Mouse (Mus musculus) myocyte (in vitro differentiated cells): Measurements from ENCODE around the gene Bud13. TPM values are rescaled to one million over a fixed set of nuclear protein-coding genes. Genes with fewer than 3 reads are reported as not detected.

ENCODE experiments used
- H3K27me3 ChIP-seq: one replicate; pipeline ENCODE4 v1.6.1; 2011; ENCODE audit not compliant: control insufficient read depth, insufficient read depth, insufficient read length
- H3K36me3 ChIP-seq: one replicate; pipeline ENCODE4 v1.6.1; 2011; ENCODE audit not compliant: control insufficient read depth, insufficient read depth
- H3K4me2 ChIP-seq: one replicate; pipeline ENCODE4 v1.6.1; 2011; ENCODE audit warnings: low read depth, control low read depth
- H3K4me3 ChIP-seq: one replicate; pipeline ENCODE4 v1.5.1; 2011; ENCODE audit warnings: mild to moderate bottlenecking, control low read depth, moderate library complexity
- H3K79me2 ChIP-seq: one replicate; pipeline ENCODE4 v1.6.1; 2011; ENCODE audit not compliant: control insufficient read depth, insufficient read depth
- H3ac ChIP-seq: one replicate; pipeline ENCODE4 v1.6.1; 2011; ENCODE audit not compliant: control insufficient read depth, insufficient read length
- CEBPB ChIP-seq: IDR thresholded peaks from 2 replicates; pipeline ENCODE4 v1.6.1; 2011; ENCODE audit warnings: mild to moderate bottlenecking, moderate library complexity; ENCODE audit not compliant: poor library complexity, insufficient read depth, severe bottlenecking
- E2F4 ChIP-seq: IDR thresholded peaks from one replicate; pipeline ENCODE4 v1.6.1; 2011; ENCODE audit warnings: mild to moderate bottlenecking, control low read depth, moderate library complexity; ENCODE audit not compliant: insufficient read depth
- MAX ChIP-seq: IDR thresholded peaks from one replicate; pipeline ENCODE4 v1.6.1; 2011; ENCODE audit warnings: low read depth, mild to moderate bottlenecking, control low read depth
- MYOD1 ChIP-seq, 3 experiments: IDR thresholded peaks; one replicate each; pipeline ENCODE4 v1.6.1; 2011; ENCODE audit warnings: control low read depth in 2 of 3, low read depth in 2 of 3, mild to moderate bottlenecking in 2 of 3, moderate library complexity in 1 of 3; ENCODE audit not compliant: insufficient read length in 2 of 3, control insufficient read depth in 1 of 3
- MYOG ChIP-seq, 3 experiments: IDR thresholded peaks; one replicate each; pipeline ENCODE4 v1.6.1; 2011; ENCODE audit warnings: control low read depth in 2 of 3, low read depth in 2 of 3, mild to moderate bottlenecking in 2 of 3; ENCODE audit not compliant: insufficient read length in 2 of 3, control insufficient read depth in 1 of 3, insufficient read depth in 1 of 3
- POLR2A ChIP-seq: IDR thresholded peaks from one replicate; pipeline ENCODE4 v1.6.1; 2011; ENCODE audit warnings: low read depth, mild to moderate bottlenecking, control low read depth, moderate library complexity; ENCODE audit not compliant: insufficient read length
- POLR2AphosphoS2 ChIP-seq: IDR thresholded peaks from one replicate; pipeline ENCODE4 v1.6.1; 2011; ENCODE audit warnings: low read depth, control low read depth; ENCODE audit not compliant: insufficient read length
- REST ChIP-seq: IDR thresholded peaks from one replicate; pipeline ENCODE4 v1.6.1; 2011; ENCODE audit warnings: mild to moderate bottlenecking, control low read depth, moderate library complexity; ENCODE audit not compliant: insufficient read depth, insufficient read length
- SRF ChIP-seq: IDR thresholded peaks from one replicate; pipeline ENCODE4 v1.6.1; 2011; ENCODE audit warnings: low read depth; ENCODE audit not compliant: control insufficient read depth, insufficient read length
- TCF12 ChIP-seq: IDR thresholded peaks from one replicate; pipeline ENCODE4 v1.6.1; 2011; ENCODE audit warnings: mild to moderate bottlenecking, control low read depth; ENCODE audit not compliant: poor library complexity, insufficient read depth, severe bottlenecking
- TCF3 ChIP-seq: IDR thresholded peaks from one replicate; pipeline ENCODE4 v1.6.1; 2011; ENCODE audit warnings: low read depth, control low read depth; ENCODE audit not compliant: insufficient read length
- USF1 ChIP-seq: IDR thresholded peaks from one replicate; pipeline ENCODE4 v1.6.1; 2011; ENCODE audit warnings: low read depth, mild to moderate bottlenecking, control low read depth, moderate library complexity
- polyA plus RNA-seq: library from polyadenylated mRNA; unstranded; fragments of >200 nt; fragmentation: generic; extraction: Trizol; gene quantifications from one replicate; pipeline ENCODE4 v1.2.1, GENCODE M21; 2012; ENCODE audit warnings: missing spikeins

Gene Bud13
- polyA plus RNA-seq, 1 experiment = 9.5 TPM

- Histone ChIP-seq H3K27me3 (peaks cover 33% of the 10 kb centered on the region), H3K4me3 (no peak overlapping the region), H3K4me2 (no peak overlapping the region), H3ac (no peak overlapping the region), H3K79me2 (no peaks in the 10 kb centered on the region), H3K36me3 (no peaks in the 10 kb centered on the region)
- TF ChIP-seq E2F4 = no peak
- no peak for TF ChIP-seq POLR2A
- no peak for TF ChIP-seq USF1
- no peak for TF ChIP-seq MYOG (IDR thresholded peaks at IDR 0.05; ENCODE audit: control insufficient read depth in 1 of 3, insufficient read depth in 1 of 3, insufficient read length in 2 of 3, low read depth in 2 of 3)
- TF ChIP-seq MYOD1 (IDR thresholded peaks at IDR 0.05; ENCODE audit: control insufficient read depth in 1 of 3, insufficient read length in 2 of 3, low read depth in 2 of 3) = no peak
- TF ChIP-seq TCF3 = no peak
- TF ChIP-seq POLR2AphosphoS2 = no peak
- TF ChIP-seq REST = no peak
- no peak for TF ChIP-seq SRF
- no peak for TF ChIP-seq MAX
- TF ChIP-seq CEBPB = no peak
- no peak for TF ChIP-seq TCF12
These were observed 31.7 kb downstream of the Bud13 start for GRCm38 (mm10) chr9:46314507-46314906.

DNA sequence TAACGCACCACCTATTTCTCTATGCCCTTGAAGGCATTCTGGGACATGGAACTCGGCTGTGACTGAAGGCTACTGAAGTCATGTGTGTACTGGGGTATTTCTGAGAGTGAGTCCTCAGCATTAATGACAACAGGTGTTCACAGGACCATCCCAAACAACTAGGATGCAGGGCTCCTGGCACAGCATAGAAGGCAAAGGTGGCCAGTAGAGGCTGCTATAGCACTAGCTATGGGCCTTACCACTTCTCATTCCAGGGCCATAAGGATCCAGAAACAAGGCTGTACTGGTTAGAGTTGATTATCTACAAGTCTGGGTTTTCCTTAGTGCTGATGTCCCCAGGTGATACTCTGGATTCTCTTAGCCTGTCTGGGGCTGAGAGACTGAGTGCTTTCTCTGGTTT is 32.1 kb downstream of the Bud13 start:
- TF ChIP-seq POLR2AphosphoS2 (no peak), E2F4 (no peak), MYOG (IDR thresholded peaks at IDR 0.05; ENCODE audit: control insufficient read depth in 1 of 3, insufficient read depth in 1 of 3, insufficient read length in 2 of 3, low read depth in 2 of 3) (no peak), USF1 (no peak), MYOD1 (IDR thresholded peaks at IDR 0.05; ENCODE audit: control insufficient read depth in 1 of 3, insufficient read length in 2 of 3, low read depth in 2 of 3) (no peak), CEBPB (no peak), SRF (no peak), TCF3 (no peak)
- no peak overlapping the region for H3ac ChIP-seq
- H3K36me3 ChIP-seq = no peaks in the 10 kb centered on the region
- no peak overlapping the region for H3K4me3 ChIP-seq
- no peak overlapping the region for H3K4me2 ChIP-seq
- no peaks in the 10 kb centered on the region for H3K79me2 ChIP-seq
- peaks cover 33% of the 10 kb centered on the region for H3K27me3 ChIP-seq

DNA sequence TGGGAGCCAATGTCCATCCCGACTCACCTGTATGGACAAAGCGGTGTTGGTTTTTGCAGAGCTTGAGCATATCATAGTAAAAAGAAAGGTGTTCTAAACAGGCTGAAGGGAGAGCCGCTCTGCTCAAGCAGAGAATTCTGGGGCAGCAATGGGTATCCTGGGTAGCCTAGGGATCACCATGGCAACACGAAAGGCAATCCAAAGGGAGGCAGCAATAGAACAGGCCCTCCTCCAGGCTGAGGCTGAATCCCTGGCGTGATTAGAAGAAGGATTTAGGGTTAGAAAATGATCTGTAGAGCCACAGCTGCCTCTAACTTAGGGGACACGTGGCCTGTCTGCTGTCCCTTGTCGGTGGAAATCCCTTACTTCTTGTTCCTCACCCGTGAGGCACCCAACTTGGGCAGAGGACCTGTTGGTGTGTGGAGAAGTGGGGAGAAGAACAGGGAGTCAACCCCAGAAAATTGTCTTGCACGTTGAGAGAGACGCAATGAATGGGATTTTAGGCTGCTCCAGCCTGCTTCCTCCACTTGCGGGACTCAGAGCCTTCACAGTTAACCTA is 33.1 kb downstream of the Bud13 start:
- Histone ChIP-seq H3K4me2 (no peak overlapping the region), H3ac (no peak overlapping the region), H3K4me3 (no peak overlapping the region), H3K27me3 (peaks cover 33% of the 10 kb centered on the region), H3K36me3 (no peaks in the 10 kb centered on the region), H3K79me2 (no peaks in the 10 kb centered on the region)
- TF ChIP-seq USF1 = no peak
- TF ChIP-seq MYOG (IDR thresholded peaks at IDR 0.05; ENCODE audit: control insufficient read depth in 1 of 3, insufficient read depth in 1 of 3, insufficient read length in 2 of 3, low read depth in 2 of 3) = no peak
- TF ChIP-seq CEBPB = no peak
- no peak for TF ChIP-seq POLR2AphosphoS2
- no peak for TF ChIP-seq POLR2A
- TF ChIP-seq E2F4 = no peak
- TF ChIP-seq MYOD1 (IDR thresholded peaks at IDR 0.05; ENCODE audit: control insufficient read depth in 1 of 3, insufficient read length in 2 of 3, low read depth in 2 of 3) = no peak
- no peak for TF ChIP-seq TCF3
- TF ChIP-seq SRF = no peak
- no peak for TF ChIP-seq REST
- no peak for TF ChIP-seq TCF12
- no peak for TF ChIP-seq MAX

- TF ChIP-seq USF1 (no peak), MAX (no peak), TCF12 (no peak), TCF3 (no peak), E2F4 (no peak), POLR2A (no peak), CEBPB (no peak), MYOG (IDR thresholded peaks at IDR 0.05; ENCODE audit: control insufficient read depth in 1 of 3, insufficient read depth in 1 of 3, insufficient read length in 2 of 3, low read depth in 2 of 3) (no peak), MYOD1 (IDR thresholded peaks at IDR 0.05; ENCODE audit: control insufficient read depth in 1 of 3, insufficient read length in 2 of 3, low read depth in 2 of 3) (no peak)
- Histone ChIP-seq H3K27me3 (peaks cover 30% of the 10 kb centered on the region), H3K79me2 (no peaks in the 10 kb centered on the region), H3ac (no peak overlapping the region), H3K4me3 (no peak overlapping the region), H3K36me3 (no peaks in the 10 kb centered on the region), H3K4me2 (no peak overlapping the region)
These were observed 33.6 kb downstream of the Bud13 start for GRCm38 (mm10) chr9:46316388-46316787.

GRCm38 (mm10) chr9:46316909-46317308 is 34.1 kb downstream of the Bud13 start:
- peaks cover 34% of the 10 kb centered on the region for H3K27me3 ChIP-seq
- H3K36me3 ChIP-seq = no peaks in the 10 kb centered on the region
- TF ChIP-seq CEBPB = no peak
- H3K4me2 ChIP-seq = no peak overlapping the region
- H3K4me3 ChIP-seq = no peak overlapping the region
- no peak overlapping the region for H3ac ChIP-seq
- no peaks in the 10 kb centered on the region for H3K79me2 ChIP-seq
